Comparison of ENCODE assay signal across 9 mouse cellular contexts in the genomic region with DNA sequence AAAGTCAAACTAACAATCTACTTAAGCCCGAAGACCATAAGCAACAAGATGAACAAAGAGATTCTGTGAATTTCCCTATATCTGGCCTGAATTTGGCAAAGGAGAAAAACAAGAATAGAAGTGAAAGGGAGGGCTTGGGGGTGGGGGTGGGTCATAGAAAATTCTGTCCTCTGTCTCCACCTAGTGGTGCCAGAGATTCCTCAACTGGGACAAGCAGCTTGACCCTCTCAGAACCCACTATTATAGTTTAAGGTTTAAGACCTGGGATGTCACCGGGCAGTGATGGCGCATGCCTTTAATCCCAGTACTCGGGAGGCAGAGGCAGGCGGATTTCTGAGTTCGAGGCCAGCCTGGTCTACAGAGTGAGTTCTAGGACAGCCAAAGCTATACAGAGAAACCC. TPM values are rescaled to one million over a fixed set of nuclear protein-coding genes. Genes with fewer than 3 reads are reported as not detected.
DNase-seq lines count a peak whose midpoint lies in the region; ATAC-seq and TF ChIP-seq lines count a peak whose summit lies in the region.
"Had no signal": no experiment of that assay in that cellular context is flagged by ENCODE, and none has a peak within 500 bp of the region (broad histone marks: within the 10 kb centered on the region; RNA-seq: fewer than 3 reads in every experiment).

No protein-coding gene starts in this region.

- 45% methylated on average over 6 of the region's 6 CpGs for whole genome bisulfite sequencing in liver, adult 2 months
- WGBS in liver, embryonic 12.5 days (ENCODE audit: insufficient replicate concordance) = 52% methylated on average over 6 of the region's 6 CpGs
- WGBS in bone marrow, adult 2 months = 40% methylated on average over 6 of the region's 6 CpGs
- WGBS in heart, embryonic 15.5 days = 48% methylated on average over 6 of the region's 6 CpGs
- WGBS in liver, embryonic 14.5 days (ENCODE audit: insufficient replicate concordance) = 45% methylated on average over 6 of the region's 6 CpGs

- no peak overlapping the region for H3K9ac ChIP-seq in liver, adult 2 months (ENCODE audit: low read depth, low read length)
- H3K9ac ChIP-seq in liver, embryonic 12.5 days = no peak overlapping the region
- no peak overlapping the region for H3K9ac ChIP-seq in heart, embryonic 15.5 days
- no peak overlapping the region for H3K9ac ChIP-seq in liver, embryonic 14.5 days (replicated peaks)

- TF ChIP-seq CTCF in liver, adult 2 months (IDR thresholded peaks at IDR 0.05; ENCODE audit: low read depth, low read length) = peak; percentile 64
- peak; percentile 44 for TF ChIP-seq CTCF in bone marrow, adult 2 months (IDR thresholded peaks at IDR 0.05; ENCODE audit: control insufficient read depth, insufficient read depth, low read length)
- TF ChIP-seq CTCF in liver, embryonic 14.5 days (IDR thresholded peaks at IDR 0.05; ENCODE audit: low read depth) = peak; percentile 62

- H3K9me3 ChIP-seq in liver, embryonic 12.5 days (replicated peaks) = no peaks in the 10 kb centered on the region
- H3K9me3 ChIP-seq in heart, embryonic 15.5 days (replicated peaks) = no peaks in the 10 kb centered on the region
- H3K9me3 ChIP-seq in liver, embryonic 14.5 days (ENCODE audit: control insufficient read depth, low read length) = no peaks in the 10 kb centered on the region

- H3K4me2 ChIP-seq in liver, embryonic 12.5 days = no peak overlapping the region
- H3K4me2 ChIP-seq in heart, embryonic 15.5 days = no peak overlapping the region
- no peak overlapping the region for H3K4me2 ChIP-seq in liver, embryonic 14.5 days (ENCODE audit: low read depth)

- no peak for TF ChIP-seq POLR2A in liver, adult 2 months (IDR thresholded peaks at IDR 0.05; ENCODE audit: extremely low read depth, insufficient read depth, low read length)
- TF ChIP-seq POLR2A in bone marrow, adult 2 months (IDR thresholded peaks at IDR 0.05; ENCODE audit: borderline replicate concordance, control insufficient read depth, low read depth, low read length) = no peak

- peaks cover 17% of the 10 kb centered on the region; the same call in 1 of the 2 replicates for H3K79me2 ChIP-seq in liver, adult 2 months (ENCODE audit: control insufficient read depth, insufficient read depth, low read length)

- no peaks in the 10 kb centered on the region for H3K36me3 ChIP-seq in liver, adult 2 months (ENCODE audit: control insufficient read depth, insufficient read depth, low read length)
- H3K36me3 ChIP-seq in liver, embryonic 12.5 days = no peaks in the 10 kb centered on the region
- H3K36me3 ChIP-seq in heart, embryonic 15.5 days = no peaks in the 10 kb centered on the region
- no peaks in the 10 kb centered on the region for H3K36me3 ChIP-seq in liver, embryonic 14.5 days (replicated peaks; ENCODE audit: control insufficient read depth, insufficient read depth, low read depth)
- no peaks in the 10 kb centered on the region for H3K36me3 ChIP-seq in splenic B cell, adult 2 months (ENCODE audit: control insufficient read depth, insufficient read depth, low read length, poor library complexity, severe bottlenecking)

- no peaks in the 10 kb centered on the region for H3K27me3 ChIP-seq in liver, adult 2 months (ENCODE audit: control insufficient read depth, insufficient read depth, low read length)
- H3K27me3 ChIP-seq in liver, embryonic 12.5 days (replicated peaks) = no peaks in the 10 kb centered on the region
- H3K27me3 ChIP-seq in heart, embryonic 15.5 days = no peaks in the 10 kb centered on the region
- H3K27me3 ChIP-seq in liver, embryonic 14.5 days (ENCODE audit: control insufficient read depth, insufficient read depth, low read length) = no peaks in the 10 kb centered on the region
- H3K27me3 ChIP-seq in splenic B cell, adult 2 months (ENCODE audit: control insufficient read depth, insufficient read depth, low read length, poor library complexity, severe bottlenecking) = no peaks in the 10 kb centered on the region; the same call in 1 of the 2 replicates

- H3K27ac ChIP-seq in liver, adult 2 months (replicated peaks; ENCODE audit: insufficient read depth, low read depth, low read length) = no peak overlapping the region
- no peak overlapping the region for H3K27ac ChIP-seq in liver, embryonic 12.5 days
- no peak overlapping the region for H3K27ac ChIP-seq in bone marrow, adult 2 months (ENCODE audit: control insufficient read depth, insufficient read depth, low read depth, low read length, poor library complexity)
- H3K27ac ChIP-seq in heart, embryonic 15.5 days = no peak overlapping the region
- no peak overlapping the region for H3K27ac ChIP-seq in liver, embryonic 14.5 days

- no peak for ATAC-seq in liver, embryonic 12.5 days
- 0 out of 2 replicates have a peak, but pooled peaks have one; percentile 50 for ATAC-seq in heart, embryonic 15.5 days (replicated peaks; ENCODE audit: insufficient number of reproducible peaks, insufficient read depth, low FRiP score, low read depth)
- no peak for ATAC-seq in liver, embryonic 14.5 days (ENCODE audit: insufficient read depth)

- TF ChIP-seq EP300 in liver, embryonic 14.5 days (IDR thresholded peaks at IDR 0.05; ENCODE audit: low read depth) = no peak

- no peak overlapping the region for H3K4me3 ChIP-seq in liver, adult 2 months (ENCODE audit: insufficient read depth, low read depth, low read length)
- H3K4me3 ChIP-seq in liver, embryonic 12.5 days = no peak overlapping the region
- H3K4me3 ChIP-seq in bone marrow, adult 2 months (replicated peaks; ENCODE audit: control insufficient read depth, low read depth, low read length) = no peak overlapping the region
- no peak overlapping the region for H3K4me3 ChIP-seq in heart, embryonic 15.5 days
- H3K4me3 ChIP-seq in liver, embryonic 14.5 days (ENCODE audit: insufficient read depth in 1 of 2, low read depth in 2 of 2, low read length in 2 of 2) = no peak overlapping the region
- H3K4me3 ChIP-seq: myocyte had no signal

- peak; percentile 38 to 44 for DNase-seq in adrenal gland, adult 18-20 months (ENCODE audit: low spot score in 2 of 2)
- DNase-seq in adrenal gland, postnatal 4 days (ENCODE audit: low spot score in 2 of 2) = no peak
- DNase-seq in liver, adult 2 months (ENCODE audit: extremely low read depth, low read depth, low spot score) = peak; percentile 27
- peak in 2 of 3 experiments; percentile 28 for DNase-seq in liver, embryonic 14.5 days (ENCODE audit: low read depth in 3 of 3, low spot score in 3 of 3)
- peak; percentile 78 for DNase-seq in splenic B cell, adult 2 months (ENCODE audit: low read depth, low spot score)

- H3K4me1 ChIP-seq in liver, adult 2 months (ENCODE audit: control insufficient read depth, insufficient read depth, low read length) = peaks cover 23% of the 10 kb centered on the region
- peaks cover 17% of the 10 kb centered on the region for H3K4me1 ChIP-seq in liver, embryonic 12.5 days
- H3K4me1 ChIP-seq in bone marrow, adult 2 months (ENCODE audit: control insufficient read depth, insufficient read depth, low read length) = no peaks in the 10 kb centered on the region; the same call in 1 of the 2 replicates
- H3K4me1 ChIP-seq in heart, embryonic 15.5 days (replicated peaks) = peaks cover 7% of the 10 kb centered on the region
- H3K4me1 ChIP-seq in liver, embryonic 14.5 days (replicated peaks; ENCODE audit: control insufficient read depth in 2 of 2, insufficient read depth in 2 of 2, low read length in 1 of 2) = peaks cover 0 to 4% of the 10 kb centered on the region in 2 experiments; a peak in 1 of 4 replicates

RNA-seq across cellular contexts. Expression of gene Nf2, which starts 12.6 kb away (rescaled TPM):
- total RNA-seq in adrenal gland, adult 18-20 months (2021) = 100 to 1,000 TPM in 1 of 2 experiments, 10 to 100 TPM in 1; 63.4 to 136 TPM
- 10 to 100 TPM; 85.2 to 90.4 TPM for total RNA-seq in adrenal gland, postnatal 4 days (2021)
- 10.8 and 11.1 TPM in 2 replicates for total RNA-seq in liver, adult 2 months (2014; rRNA removed)
- polyA plus RNA-seq in liver, adult 2 months (2012; rRNA removed) = 14.6 and 16.4 TPM in 2 replicates
- 29.5 and 33.0 TPM in 2 replicates for polyA plus RNA-seq in liver, embryonic 12.5 days (2016; fragmentation: Nextera tagmentation; extraction: Ambion mirVana)
- 17.5 and 38.0 TPM in 2 replicates for polyA plus RNA-seq in bone marrow, adult 2 months (2011; ENCODE audit: insufficient read depth, insufficient read length, low replicate concordance, missing spikeins)
- 39.3 and 43.8 TPM in 2 replicates for polyA plus RNA-seq in heart, embryonic 15.5 days (2015; fragmentation: Nextera tagmentation; extraction: Ambion mirVana)
- 9.3 and 12.1 TPM in 2 replicates for polyA plus RNA-seq in liver, embryonic 14.5 days (2012; rRNA removed)
- 10.7 TPM in 2 replicates for polyA plus RNA-seq in liver, embryonic 14.5 days (2014; fragmentation: Nextera tagmentation; extraction: Ambion mirVana)

RNA-seq across cellular contexts. Expression of gene Nipsnap1, which starts 37.0 kb away (rescaled TPM):
- total RNA-seq in adrenal gland, adult 18-20 months (2021) = 10 to 100 TPM; 33.3 to 37.6 TPM
- total RNA-seq in adrenal gland, postnatal 4 days (2021) = 10 to 100 TPM; 55.8 to 55.9 TPM
- total RNA-seq in liver, adult 2 months (2014; rRNA removed) = 217 and 226 TPM in 2 replicates
- 294 and 337 TPM in 2 replicates for polyA plus RNA-seq in liver, adult 2 months (2012; rRNA removed)
- polyA plus RNA-seq in liver, embryonic 12.5 days (2016; fragmentation: Nextera tagmentation; extraction: Ambion mirVana) = 68.0 and 76.6 TPM in 2 replicates
- polyA plus RNA-seq in bone marrow, adult 2 months (2011; ENCODE audit: insufficient read depth, insufficient read length, low replicate concordance, missing spikeins) = 2.2 and 11.5 TPM in 2 replicates
- polyA plus RNA-seq in heart, embryonic 15.5 days (2015; fragmentation: Nextera tagmentation; extraction: Ambion mirVana) = 20.7 and 29.3 TPM in 2 replicates
- 33.2 and 41.9 TPM in 2 replicates for polyA plus RNA-seq in liver, embryonic 14.5 days (2012; rRNA removed)
- 63.4 and 70.2 TPM in 2 replicates for polyA plus RNA-seq in liver, embryonic 14.5 days (2014; fragmentation: Nextera tagmentation; extraction: Ambion mirVana)

RNA-seq across cellular contexts. Expression of gene Thoc5, which starts 58.4 kb away (rescaled TPM):
- total RNA-seq in adrenal gland, adult 18-20 months (2021) = 10 to 100 TPM; 27.9 to 28.0 TPM
- 10 to 100 TPM; 36.3 to 37.6 TPM for total RNA-seq in adrenal gland, postnatal 4 days (2021)
- total RNA-seq in liver, adult 2 months (2014; rRNA removed) = 8.8 and 10.0 TPM in 2 replicates
- 9.6 and 10.4 TPM in 2 replicates for polyA plus RNA-seq in liver, adult 2 months (2012; rRNA removed)
- 27.8 and 28.1 TPM in 2 replicates for polyA plus RNA-seq in liver, embryonic 12.5 days (2016; fragmentation: Nextera tagmentation; extraction: Ambion mirVana)
- 10.3 and 18.8 TPM in 2 replicates for polyA plus RNA-seq in bone marrow, adult 2 months (2011; ENCODE audit: insufficient read depth, insufficient read length, low replicate concordance, missing spikeins)
- polyA plus RNA-seq in heart, embryonic 15.5 days (2015; fragmentation: Nextera tagmentation; extraction: Ambion mirVana) = 18.9 and 22.5 TPM in 2 replicates
- 12.8 and 17.2 TPM in 2 replicates for polyA plus RNA-seq in liver, embryonic 14.5 days (2012; rRNA removed)
- 15.9 and 19.3 TPM in 2 replicates for polyA plus RNA-seq in liver, embryonic 14.5 days (2014; fragmentation: Nextera tagmentation; extraction: Ambion mirVana)

Comparison
In these comparisons a context has a peak if more than half of its experiments do, and no peak if none do; other contexts are left out.
1. DNase-seq: peak in adrenal gland, adult 18-20 months (2 of 2), liver, adult 2 months (single experiment), liver, embryonic 14.5 days (2 of 3) and splenic B cell, adult 2 months (single experiment); none in adrenal gland, postnatal 4 days (0 of 2).
2. Peak in every context shown above with its lines, with median percentiles within 50 percentile points of each other: CTCF ChIP-seq.